Mouse (Mus musculus) embryonic facial prominence, embryonic 11.5 days (tissue): ENCODE results near the gene Rgs7bp. TPM values are rescaled to one million over a fixed set of nuclear protein-coding genes. Genes with fewer than 3 reads are reported as not detected.
A peak's percentile ranks its signal among the peaks of the same experiment; 100 is the strongest.

Experiments
- ATAC-seq: fragments of 200-750 bp; cut with Nextera tagmentation; replicated peaks from 2 replicates; pipeline ENCODE4 v1.8.0; 2017; ENCODE audit warnings: low read depth; ENCODE audit not compliant: insufficient number of reproducible peaks, low FRiP score, low TSS enrichment
- DNase-seq: peaks from one replicate; pipeline ENCODE4 v3.0.0-alpha.2; 2015; ENCODE audit warnings: low spot score
- H3K27ac ChIP-seq: fragments of 300-500 bp; sonication (generic); replicated peaks from 2 replicates; pipeline ENCODE4 v1.5.1; 2014; ENCODE audit warnings: mild to moderate bottlenecking, low read depth, low read length, control low read depth
- H3K27me3 ChIP-seq: fragments of 300-500 bp; sonication (generic); 2 replicates; pipeline ENCODE4 v1.6.1; 2014; ENCODE audit warnings: mild to moderate bottlenecking, low read length, moderate library complexity, mixed read lengths; ENCODE audit not compliant: control insufficient read depth, insufficient read depth
- H3K36me3 ChIP-seq: fragments of 300-500 bp; sonication (generic); replicated peaks from 2 replicates; pipeline ENCODE4 v1.6.1; 2014; ENCODE audit warnings: low read depth, mild to moderate bottlenecking, low read length, moderate library complexity, mixed read lengths; ENCODE audit not compliant: control insufficient read depth, insufficient read depth
- H3K4me1 ChIP-seq: fragments of 300-500 bp; sonication (generic); 2 replicates; pipeline ENCODE4 v1.6.1; 2014; ENCODE audit warnings: low read length, mixed read lengths; ENCODE audit not compliant: control insufficient read depth, insufficient read depth
- H3K4me2 ChIP-seq: fragments of 300-500 bp; sonication (generic); 2 replicates; pipeline ENCODE4 v1.6.1; 2014; ENCODE audit warnings: low read depth, mild to moderate bottlenecking, control low read depth, low read length, moderate library complexity
- H3K4me3 ChIP-seq: fragments of 300-500 bp; sonication (generic); 2 replicates; pipeline ENCODE4 v1.5.1; 2014; ENCODE audit warnings: low read depth, low read length, control low read depth
- H3K9ac ChIP-seq: fragments of 300-500 bp; sonication (generic); replicated peaks from 2 replicates; pipeline ENCODE4 v1.6.1; 2014; ENCODE audit warnings: mild to moderate bottlenecking, control low read depth, low read length
- H3K9me3 ChIP-seq: fragments of 300-500 bp; sonication (generic); replicated peaks from 2 replicates; pipeline ENCODE4 v1.6.1; 2016; ENCODE audit warnings: mild to moderate bottlenecking, low read length, inconsistent platforms, mixed read lengths; ENCODE audit not compliant: control insufficient read depth
- WGBS: fragments of 180-500 bp; shearing (Covaris S2); extraction: QIAGEN DNeasy Blood & Tissue Kit; methylation state at CpG from one replicate; pipeline ENCODE4 v1.1.7; 2014; 5-methylcytosine and 5-hydroxymethylcytosine counted together
- polyA plus RNA-seq: library from polyadenylated mRNA; unstranded; fragments of >200 nt; fragmentation: Nextera tagmentation; extraction: Ambion mirVana; gene quantifications from 2 replicates; pipeline ENCODE4 v1.2.1, GENCODE M21; 2014

Rgs7bp gene
- polyA plus RNA-seq, 1 experiment from 2014 or later = 1.7 TPM

- H3K4me2 ChIP-seq = no peak overlapping the region
- no peaks in the 10 kb centered on the region for H3K9me3 ChIP-seq
- ATAC-seq (no peak), DNase-seq (no peak)
- H3K27ac ChIP-seq = no peak overlapping the region
- WGBS = 91% methylated on average over 8 of the region's 8 CpGs
- H3K9ac ChIP-seq = no peak overlapping the region
- no peaks in the 10 kb centered on the region for H3K36me3 ChIP-seq
- H3K4me1 ChIP-seq = no peaks in the 10 kb centered on the region
- H3K27me3 ChIP-seq = no peaks in the 10 kb centered on the region
- no peak overlapping the region for H3K4me3 ChIP-seq
Observed at GRCm38 (mm10) chr13:104940483-104940882, 114.2 kb downstream of the Rgs7bp start.

DNA sequence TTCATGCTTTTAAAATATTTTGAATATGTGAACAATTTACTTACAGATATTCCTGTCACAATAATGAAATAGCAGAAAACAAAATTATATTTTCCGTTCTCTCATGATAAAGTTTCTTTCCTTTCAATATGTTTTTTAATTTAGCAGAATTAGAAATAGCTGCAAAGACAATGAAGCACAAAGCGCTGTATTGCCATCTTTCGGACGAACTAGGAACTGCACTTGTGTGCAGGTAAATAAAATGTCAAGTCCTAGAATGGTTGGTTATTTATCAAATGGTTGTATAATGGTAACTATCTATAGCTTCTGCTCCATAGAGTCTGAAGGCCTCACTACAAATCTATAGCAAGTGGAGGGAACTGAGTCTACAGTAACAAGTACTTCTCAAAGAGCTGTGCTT, 114.9 kb downstream of the Rgs7bp start:
- WGBS = 5% methylated on average over 4 of the region's 4 CpGs
- Histone ChIP-seq H3K4me1 (no peaks in the 10 kb centered on the region), H3K36me3 (no peaks in the 10 kb centered on the region), H3K27ac (no peak overlapping the region), H3K27me3 (no peaks in the 10 kb centered on the region), H3K9me3 (no peaks in the 10 kb centered on the region), H3K4me2 (no peak overlapping the region), H3K4me3 (no peak overlapping the region), H3K9ac (no peak overlapping the region)
- peak; percentile 85 for DNase-seq
- ATAC-seq = no peak

- ATAC-seq (no peak), DNase-seq (no peak)
- Histone ChIP-seq H3K4me3 (no peak overlapping the region), H3K27ac (no peak overlapping the region), H3K36me3 (no peaks in the 10 kb centered on the region), H3K9ac (no peak overlapping the region), H3K4me1 (no peaks in the 10 kb centered on the region), H3K9me3 (no peaks in the 10 kb centered on the region), H3K4me2 (no peak overlapping the region), H3K27me3 (no peaks in the 10 kb centered on the region)
- 65% methylated on average over 13 of the region's 13 CpGs for WGBS
Observed at GRCm38 (mm10) chr13:104938966-104939593, 115.7 kb downstream of the Rgs7bp start.

DNA sequence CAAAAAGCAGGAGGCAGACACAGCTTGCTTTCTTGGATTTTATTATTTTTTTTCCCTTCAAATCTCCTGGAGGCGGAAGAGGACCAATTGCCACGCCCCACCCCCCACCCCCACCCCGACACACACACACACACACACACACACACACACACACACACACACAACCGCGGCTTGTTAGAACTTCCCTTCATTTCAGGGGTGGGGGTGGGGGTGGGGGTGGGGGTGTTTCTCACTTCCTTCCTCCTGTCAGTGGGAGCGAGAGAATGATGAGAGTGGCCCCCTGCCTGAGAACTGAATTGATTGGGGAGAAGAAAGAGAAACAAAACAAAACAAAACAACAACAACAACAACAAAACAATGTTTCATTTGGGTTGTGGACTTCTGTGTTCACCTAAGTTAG, 117.0 kb downstream of the Rgs7bp start:
- no peaks in the 10 kb centered on the region for H3K27me3 ChIP-seq
- WGBS = 20% methylated on average over 5 of the region's 6 CpGs
- DNase-seq (no peak), ATAC-seq (no peak)
- H3K9me3 ChIP-seq = no peaks in the 10 kb centered on the region
- peak overlapping the region; percentile 21 for H3K4me2 ChIP-seq
- no peaks in the 10 kb centered on the region for H3K4me1 ChIP-seq
- no peaks in the 10 kb centered on the region for H3K36me3 ChIP-seq
- H3K27ac ChIP-seq = no peak overlapping the region
- no peak overlapping the region; the same call in 1 of the 2 replicates for H3K9ac ChIP-seq
- peak overlapping the region; percentile 23; the same call in 1 of the 2 replicates for H3K4me3 ChIP-seq

- WGBS = 86% methylated on average over 2 of the region's 2 CpGs
- no peak for DNase-seq
Observed at GRCm38 (mm10) chr13:104936586-104936985, 118.1 kb downstream of the Rgs7bp start.

DNA sequence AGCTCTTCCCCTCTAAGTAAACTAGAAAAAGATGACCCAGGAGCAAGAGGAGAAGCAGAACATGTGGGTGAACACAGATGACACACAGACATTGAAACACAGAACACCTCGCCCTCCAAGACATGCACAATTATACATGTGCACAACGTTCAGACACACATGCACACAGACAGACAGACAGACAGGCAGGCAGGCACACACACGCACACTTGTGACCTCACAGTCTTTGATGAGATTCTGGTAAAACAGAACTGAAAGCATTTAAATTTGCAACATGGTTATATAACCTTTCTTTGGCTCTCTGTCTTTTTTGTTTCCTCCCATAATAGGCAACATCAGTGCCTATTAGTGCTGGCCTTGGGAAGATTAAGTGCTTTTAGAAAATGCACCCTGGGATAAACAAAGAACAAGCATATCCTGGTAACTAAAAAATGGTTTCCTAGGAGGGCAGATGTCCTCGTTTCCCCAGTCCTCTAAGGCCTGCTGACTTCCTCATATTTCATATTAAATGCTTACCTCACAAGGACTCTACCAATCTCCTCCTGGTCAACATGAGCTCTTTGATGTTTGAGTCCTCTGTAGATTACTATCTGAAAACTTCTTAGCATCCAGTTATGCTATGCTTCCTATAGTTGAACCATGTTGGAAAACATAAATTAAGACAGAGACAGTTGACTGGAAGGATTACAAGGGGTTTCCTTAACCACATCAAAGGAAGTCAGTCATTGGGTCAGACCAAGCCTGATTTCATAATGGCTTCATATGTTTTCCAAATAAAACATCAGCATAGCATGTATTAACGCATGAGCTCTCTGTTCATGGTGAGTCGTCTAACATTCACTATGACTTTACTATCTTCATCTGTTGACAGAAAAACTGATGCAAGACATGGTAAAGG, 122.8 kb downstream of the Rgs7bp start:
- H3K27ac ChIP-seq = no peak overlapping the region
- no peak overlapping the region for H3K4me2 ChIP-seq
- H3K36me3 ChIP-seq = no peaks in the 10 kb centered on the region
- no peaks in the 10 kb centered on the region for H3K4me1 ChIP-seq
- ATAC-seq = no peak
- no peak for DNase-seq
- H3K4me3 ChIP-seq = no peak overlapping the region
- no peaks in the 10 kb centered on the region for H3K27me3 ChIP-seq
- 77% methylated on average over 6 of the region's 6 CpGs for WGBS
- no peaks in the 10 kb centered on the region for H3K9me3 ChIP-seq
- no peak overlapping the region for H3K9ac ChIP-seq

More at GRCm38 (mm10) chr13:104936586-104936985, 118.1 kb downstream of the Rgs7bp start:
- ATAC-seq = no peak
- no peaks in the 10 kb centered on the region for H3K4me1 ChIP-seq
- no peak overlapping the region for H3K27ac ChIP-seq
- no peaks in the 10 kb centered on the region for H3K9me3 ChIP-seq
- no peaks in the 10 kb centered on the region for H3K36me3 ChIP-seq
- H3K4me3 ChIP-seq = no peak overlapping the region
- H3K27me3 ChIP-seq = no peaks in the 10 kb centered on the region
- H3K4me2 ChIP-seq = no peak overlapping the region
- H3K9ac ChIP-seq = no peak overlapping the region

DNA sequence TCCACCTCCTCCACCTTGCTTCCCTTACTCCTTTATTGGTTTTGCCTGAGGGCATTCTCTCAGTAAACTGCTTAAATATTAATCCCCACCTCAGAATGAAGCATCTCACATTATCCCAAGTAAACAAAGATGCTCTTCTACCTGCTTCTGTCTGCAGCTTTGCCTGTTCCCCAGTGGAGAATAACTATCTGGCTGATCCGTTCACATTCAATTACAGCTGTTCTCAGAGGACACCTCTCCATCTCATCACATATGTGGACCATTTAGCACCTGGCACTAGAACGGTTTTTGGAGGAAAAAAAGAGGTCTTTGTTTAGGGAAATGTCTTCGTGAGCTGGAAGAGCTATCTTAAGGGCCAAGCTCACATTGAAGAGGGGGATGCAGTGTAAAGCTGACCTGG, 123.9 kb downstream of the Rgs7bp start:
- no peaks in the 10 kb centered on the region for H3K36me3 ChIP-seq
- no peak overlapping the region for H3K9ac ChIP-seq
- no peak overlapping the region for H3K4me3 ChIP-seq
- H3K27ac ChIP-seq = no peak overlapping the region
- ATAC-seq (no peak), DNase-seq (no peak)
- H3K4me1 ChIP-seq = no peaks in the 10 kb centered on the region
- H3K4me2 ChIP-seq = no peak overlapping the region
- WGBS = 62% methylated on average over 3 of the region's 3 CpGs
- H3K27me3 ChIP-seq = no peaks in the 10 kb centered on the region
- H3K9me3 ChIP-seq = no peaks in the 10 kb centered on the region

DNA sequence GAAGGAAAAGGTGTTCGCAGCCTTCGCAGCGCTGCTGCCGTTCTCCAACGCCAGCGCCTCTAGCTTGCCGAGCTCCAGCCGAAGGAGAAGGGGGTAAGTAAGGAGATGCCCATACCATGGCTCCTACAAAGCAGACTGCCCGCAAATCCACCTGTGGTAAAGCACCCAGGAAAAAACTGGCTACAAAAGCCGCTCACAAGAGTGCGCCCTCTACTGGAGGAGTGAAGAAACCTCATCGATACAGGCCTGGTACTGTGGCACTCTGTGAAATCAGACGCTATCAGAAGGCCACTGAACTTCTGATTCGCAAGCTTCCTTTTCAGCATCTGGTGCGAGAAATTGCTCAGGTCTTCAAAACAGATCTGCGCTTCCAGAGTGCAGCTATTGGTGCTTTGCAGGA, 136.1 kb downstream of the Rgs7bp start:
- H3K36me3 ChIP-seq = no peaks in the 10 kb centered on the region
- no peak overlapping the region for H3K9ac ChIP-seq
- ATAC-seq (no peak), DNase-seq (peak; percentile 52)
- WGBS = 80% methylated on average over 16 of the region's 16 CpGs
- H3K4me1 ChIP-seq = no peaks in the 10 kb centered on the region
- H3K27me3 ChIP-seq = no peaks in the 10 kb centered on the region
- no peak overlapping the region for H3K4me2 ChIP-seq
- no peaks in the 10 kb centered on the region for H3K9me3 ChIP-seq
- no peak overlapping the region for H3K4me3 ChIP-seq
- no peak overlapping the region for H3K27ac ChIP-seq
